In genomic region chr4:109393902-109394301, GRCm38 (mm10) we compare ENCODE assay signal across 8 mouse cellular contexts. TPM values are rescaled to one million over a fixed set of nuclear protein-coding genes. Genes with fewer than 3 reads are reported as not detected.
DNase-seq lines count a peak whose midpoint lies in the region; ATAC-seq and TF ChIP-seq lines count a peak whose summit lies in the region.

No protein-coding gene starts in this region.

- H3K27me3 ChIP-seq in embryonic facial prominence, embryonic 15.5 days = no peaks in the 10 kb centered on the region
- H3K27me3 ChIP-seq in hindbrain, embryonic 16.5 days (replicated peaks; ENCODE audit: control insufficient read depth, insufficient read depth, low read length) = no peaks in the 10 kb centered on the region
- H3K27me3 ChIP-seq in lung, embryonic 15.5 days = no peaks in the 10 kb centered on the region
- no peaks in the 10 kb centered on the region for H3K27me3 ChIP-seq in stomach, embryonic 15.5 days (replicated peaks)

- 7% methylated on average over 13 of the region's 13 CpGs for WGBS in embryonic facial prominence, embryonic 15.5 days
- WGBS in hindbrain, embryonic 16.5 days = 12% methylated on average over 13 of the region's 13 CpGs
- WGBS in lung, embryonic 15.5 days = 6% methylated on average over 13 of the region's 13 CpGs
- 7% methylated on average over 13 of the region's 13 CpGs for WGBS in stomach, embryonic 15.5 days

- no peak for TF ChIP-seq CTCF in layer of hippocampus, adult 2 months (conservative IDR thresholded peaks at IDR 0.05)

- peak overlapping the region; percentile 20; the same call in 1 of the 2 replicates for H3K4me3 ChIP-seq in layer of hippocampus, adult 2 months
- H3K4me3 ChIP-seq in embryonic facial prominence, embryonic 15.5 days (replicated peaks) = peak overlapping the region; percentile 9; the same call in 1 of the 2 replicates
- H3K4me3 ChIP-seq in hindbrain, embryonic 16.5 days (ENCODE audit: low read length) = peak overlapping the region; percentile 21
- no peak overlapping the region for H3K4me3 ChIP-seq in lung, embryonic 15.5 days
- peak overlapping the region; percentile 23 for H3K4me3 ChIP-seq in stomach, embryonic 15.5 days (replicated peaks)

- 0 out of 2 replicates have a peak overlapping the region, but pooled peaks have one; percentile 10 for H3K9ac ChIP-seq in embryonic facial prominence, embryonic 15.5 days
- H3K9ac ChIP-seq in hindbrain, embryonic 16.5 days (ENCODE audit: low read depth, low read length) = peak overlapping the region; percentile 21; the same call in 1 of the 2 replicates
- H3K9ac ChIP-seq in lung, embryonic 15.5 days = no peak overlapping the region
- no peak overlapping the region for H3K9ac ChIP-seq in stomach, embryonic 15.5 days

- DNase-seq in layer of hippocampus, adult 2 months (ENCODE audit: low spot score in 2 of 2) = no peak
- no peak for DNase-seq in layer of hippocampus, adult 18-20 months (ENCODE audit: low spot score in 2 of 2)
- DNase-seq in gastrocnemius, adult 8-10 months (ENCODE audit: low spot score in 2 of 2) = no peak
- no peak for DNase-seq in adrenal gland, postnatal 36 days

- no peaks in the 10 kb centered on the region for H3K36me3 ChIP-seq in embryonic facial prominence, embryonic 15.5 days
- H3K36me3 ChIP-seq in hindbrain, embryonic 16.5 days (ENCODE audit: control insufficient read depth, insufficient read depth, low read length) = no peaks in the 10 kb centered on the region
- H3K36me3 ChIP-seq in lung, embryonic 15.5 days = no peaks in the 10 kb centered on the region
- no peaks in the 10 kb centered on the region for H3K36me3 ChIP-seq in stomach, embryonic 15.5 days

- H3K4me2 ChIP-seq in embryonic facial prominence, embryonic 15.5 days (replicated peaks) = peak overlapping the region; percentile 47
- peak overlapping the region; percentile 50 for H3K4me2 ChIP-seq in hindbrain, embryonic 16.5 days (ENCODE audit: low read length)
- peak overlapping the region; percentile 51 for H3K4me2 ChIP-seq in lung, embryonic 15.5 days
- peak overlapping the region; percentile 44 for H3K4me2 ChIP-seq in stomach, embryonic 15.5 days

- H3K4me1 ChIP-seq in embryonic facial prominence, embryonic 15.5 days = peaks cover 9% of the 10 kb centered on the region; the same call in 1 of the 2 replicates
- no peaks in the 10 kb centered on the region for H3K4me1 ChIP-seq in hindbrain, embryonic 16.5 days (ENCODE audit: control insufficient read depth, insufficient read depth, low read depth, low read length)
- H3K4me1 ChIP-seq in lung, embryonic 15.5 days = peaks cover 10% of the 10 kb centered on the region; the same call in 1 of the 2 replicates
- 0 out of 2 replicates have a peak, but pooled peaks cover 6% of the 10 kb centered on the region for H3K4me1 ChIP-seq in stomach, embryonic 15.5 days

- peak; percentile 65 for ATAC-seq in embryonic facial prominence, embryonic 15.5 days (ENCODE audit: insufficient number of reproducible peaks, low FRiP score, low TSS enrichment, low read depth)
- peak; percentile 58 for ATAC-seq in hindbrain, embryonic 16.5 days
- peak; percentile 67 for ATAC-seq in lung, embryonic 15.5 days (ENCODE audit: borderline replicate concordance, extremely low read depth, low FRiP score, low TSS enrichment)
- ATAC-seq in stomach, embryonic 15.5 days (ENCODE audit: insufficient read depth, low FRiP score, low read depth) = peak; percentile 91

- H3K27ac ChIP-seq in layer of hippocampus, adult 2 months = no peak overlapping the region
- H3K27ac ChIP-seq in embryonic facial prominence, embryonic 15.5 days (replicated peaks) = no peak overlapping the region
- H3K27ac ChIP-seq in hindbrain, embryonic 16.5 days (ENCODE audit: low read depth, low read length) = no peak overlapping the region
- no peak overlapping the region for H3K27ac ChIP-seq in lung, embryonic 15.5 days
- H3K27ac ChIP-seq in stomach, embryonic 15.5 days = no peak overlapping the region

- no peaks in the 10 kb centered on the region for H3K9me3 ChIP-seq in embryonic facial prominence, embryonic 15.5 days (replicated peaks)
- no peaks in the 10 kb centered on the region for H3K9me3 ChIP-seq in hindbrain, embryonic 16.5 days (ENCODE audit: control insufficient read depth, low read length)
- no peaks in the 10 kb centered on the region for H3K9me3 ChIP-seq in lung, embryonic 15.5 days
- no peaks in the 10 kb centered on the region for H3K9me3 ChIP-seq in stomach, embryonic 15.5 days

RNA-seq across cellular contexts. Expression of gene Ttc39a, which starts 12.5 kb away (rescaled TPM):
- 1 to 10 TPM; 1.4 to 1.8 TPM for total RNA-seq in layer of hippocampus, adult 2 months (2021)
- total RNA-seq in layer of hippocampus, adult 18-20 months (2021) = 1 to 10 TPM; 1.4 to 1.8 TPM
- polyA plus RNA-seq in embryonic facial prominence, embryonic 15.5 days (2015; fragmentation: Nextera tagmentation; extraction: Ambion mirVana) = 6.6 and 7.5 TPM in 2 replicates
- 3.4 and 5.0 TPM in 2 replicates for polyA plus RNA-seq in hindbrain, embryonic 16.5 days (2015; fragmentation: Nextera tagmentation; extraction: Ambion mirVana)
- 6.3 and 6.5 TPM in 2 replicates for polyA plus RNA-seq in lung, embryonic 15.5 days (2015; fragmentation: Nextera tagmentation; extraction: Ambion mirVana)
- polyA plus RNA-seq in stomach, embryonic 15.5 days (2015; fragmentation: Nextera tagmentation; extraction: Ambion mirVana) = 21.3 and 30.0 TPM in 2 replicates
- under 1 TPM in 2 of 4 experiments, not detected in 2; 0.11 to 0.16 TPM for total RNA-seq in gastrocnemius, adult 8-10 months (2022)
- 1 to 10 TPM; 4.2 to 5.0 TPM for total RNA-seq in adrenal gland, postnatal 36 days (2021)

Comparison
In these comparisons a context has a peak if more than half of its experiments do, and no peak if none do; other contexts are left out.
1. H3K9ac ChIP-seq: peak in embryonic facial prominence, embryonic 15.5 days (single experiment) and hindbrain, embryonic 16.5 days (single experiment); none in lung, embryonic 15.5 days (single experiment) and stomach, embryonic 15.5 days (single experiment).
2. Peak in every context shown above with its lines, with median percentiles within 50 percentile points of each other: ATAC-seq and H3K4me2 ChIP-seq.